Mouse (Mus musculus) CD4-positive helper T cell, adult 2 months (primary cell): ENCODE data around the gene Slc2a3.
"Not testable (repeated sequence)": the region's sequence is repeated elsewhere in the genome, so short reads cannot be mapped to it uniquely, and the experiment has no call there.

ENCODE experiments used
- DNase-seq: peaks from one replicate; pipeline ENCODE4 v3.0.0-alpha.2; 2012; ENCODE audit warnings: low read depth, missing footprints, low spot score

Slc2a3 gene

DNA sequence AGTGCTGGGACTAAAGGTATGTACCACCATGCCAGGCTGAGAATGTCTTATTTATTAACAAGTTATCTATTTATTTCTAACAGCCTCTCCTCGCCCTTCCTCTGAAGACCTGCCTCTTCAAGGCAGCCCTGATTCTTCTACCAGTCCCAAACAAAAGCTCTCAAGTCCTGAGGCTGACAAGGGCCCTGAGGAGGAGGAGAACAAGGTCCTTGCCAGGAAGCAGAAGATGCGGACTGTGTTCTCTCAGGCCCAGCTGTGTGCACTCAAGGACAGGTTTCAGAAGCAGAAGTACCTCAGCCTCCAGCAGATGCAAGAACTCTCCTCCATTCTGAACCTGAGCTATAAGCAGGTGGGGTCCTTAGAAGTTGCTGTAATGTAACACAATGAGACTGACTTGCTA lies 90.0 kb downstream of the Slc2a3 start:
- no peak for DNase-seq

DNA sequence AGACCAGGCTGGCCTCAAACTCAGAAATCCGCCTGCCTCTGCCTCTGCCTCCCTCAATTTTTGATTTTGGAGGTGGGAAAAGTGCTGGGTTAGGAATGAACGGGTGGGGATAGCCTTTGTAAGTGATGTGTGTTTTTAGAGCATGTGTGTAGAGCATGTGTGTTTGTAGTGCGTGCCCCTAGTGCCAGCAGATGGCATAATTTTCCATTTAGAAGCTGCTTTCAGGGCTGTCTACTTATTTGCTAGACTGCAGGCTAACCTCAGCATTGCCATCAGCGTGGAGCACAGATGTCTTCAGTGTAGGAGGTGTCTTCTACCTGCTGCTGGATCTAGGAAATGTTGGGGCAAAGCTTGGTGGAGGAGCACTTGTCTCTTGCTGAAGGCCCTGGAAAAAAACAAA lies 92.6 kb downstream of the Slc2a3 start:
- no peak for DNase-seq

DNA sequence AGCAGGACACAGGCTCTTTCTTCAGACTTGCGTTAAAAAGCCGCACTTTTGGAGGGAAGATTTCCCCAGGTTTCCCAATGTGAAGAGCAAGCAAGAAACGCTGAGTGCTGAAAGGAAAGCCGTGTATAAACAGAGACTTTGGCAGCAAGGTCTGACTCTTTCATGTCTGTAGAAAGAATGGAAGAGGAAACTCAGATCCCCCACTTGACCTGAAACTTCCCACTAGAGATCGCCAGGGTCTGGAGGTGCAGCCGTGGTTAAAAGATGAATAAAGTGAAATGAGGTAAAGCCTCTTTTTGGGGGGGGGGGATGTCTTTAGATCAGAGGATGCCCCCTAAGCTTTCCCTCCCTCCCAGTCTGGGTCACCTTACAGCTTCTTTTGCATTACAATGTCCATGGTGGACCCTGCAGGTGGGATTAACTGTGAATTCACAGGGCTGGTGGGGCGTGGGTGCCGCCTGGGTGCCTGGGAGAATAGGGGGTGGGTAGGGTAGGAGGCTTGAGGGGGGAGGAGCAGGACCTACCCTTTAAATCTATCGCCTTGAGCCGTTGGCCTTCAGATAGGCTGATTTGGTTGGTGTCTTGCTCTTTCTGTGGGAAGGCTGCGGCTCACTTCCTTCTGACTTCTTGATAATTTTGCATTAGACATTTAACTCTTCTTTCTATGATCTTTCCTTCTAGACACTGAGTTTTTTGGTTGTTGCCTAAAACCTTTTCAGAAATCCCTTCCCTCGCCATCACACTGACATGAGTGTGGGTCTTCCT lies 94.2 kb downstream of the Slc2a3 start, which contains the start of gene Nanog:
TSS of gene Nanog (plus strand) at position 454 of the 765 bp plus-strand sequence.
- DNase-seq = no peak

DNA sequence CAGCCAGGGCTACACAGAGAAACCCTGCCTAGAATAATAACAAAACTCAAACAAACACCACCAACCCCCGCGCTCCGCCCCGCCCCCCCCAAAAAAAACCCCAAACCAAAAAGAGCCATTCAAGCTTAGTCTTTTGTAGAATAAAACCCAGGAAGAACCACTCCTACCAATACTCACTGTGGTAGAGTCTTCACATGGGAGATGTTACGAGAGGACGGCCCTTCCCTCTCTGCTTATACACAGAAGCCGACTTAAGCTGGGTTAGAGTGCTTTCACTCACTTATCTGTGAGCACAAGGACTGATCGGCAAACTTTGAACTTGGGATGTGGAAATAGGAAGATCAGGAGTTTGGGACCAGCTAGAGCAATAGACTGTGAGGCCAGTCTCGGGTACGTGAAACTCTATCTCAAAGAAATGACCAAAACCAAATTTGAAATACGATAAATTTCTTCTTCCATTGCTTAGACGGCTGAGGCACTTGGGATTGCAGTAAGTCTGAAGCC lies 95.1 kb downstream of the Slc2a3 start:
- no peak for DNase-seq

DNA sequence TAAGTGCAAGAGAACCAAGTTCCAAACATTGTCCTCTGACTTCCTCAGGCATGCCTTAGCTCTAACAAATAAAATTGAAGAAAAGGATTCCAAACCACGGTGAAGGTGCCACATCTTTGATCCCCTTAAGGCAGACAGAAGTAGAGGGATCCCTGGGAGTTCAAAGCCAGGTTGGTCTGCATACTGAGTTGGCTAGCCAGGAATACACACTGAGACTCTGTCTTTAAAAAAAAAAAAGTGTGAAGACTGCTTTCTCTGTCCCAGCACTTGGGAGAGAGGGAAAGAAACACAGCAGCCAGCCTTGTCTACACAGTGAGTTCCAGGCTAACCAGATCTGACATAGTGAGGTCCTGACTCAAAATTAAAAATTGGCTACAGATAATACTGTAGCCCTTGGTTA lies 97.7 kb downstream of the Slc2a3 start:
- DNase-seq = no peak

DNA sequence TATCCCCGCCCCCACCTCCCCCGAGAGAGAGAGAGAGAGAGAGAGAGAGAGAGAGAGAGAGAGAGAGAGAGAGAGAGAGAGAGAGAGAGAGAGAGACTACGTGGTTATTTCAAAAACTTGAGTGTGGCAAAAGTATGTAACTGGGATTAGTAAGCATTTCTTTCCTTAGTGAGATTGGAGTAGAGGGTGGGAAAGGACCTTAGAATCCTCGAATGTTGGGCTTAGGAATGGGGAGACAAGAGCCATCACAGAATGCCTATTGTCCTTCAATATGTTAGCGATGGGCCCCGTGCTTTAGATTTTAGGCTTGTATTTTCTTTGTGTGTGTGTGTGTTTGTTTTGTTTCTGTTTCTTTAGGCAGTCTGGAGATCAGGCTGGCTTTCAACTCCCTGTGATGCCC lies 98.2 kb downstream of the Slc2a3 start:
- no peak for DNase-seq

DNA sequence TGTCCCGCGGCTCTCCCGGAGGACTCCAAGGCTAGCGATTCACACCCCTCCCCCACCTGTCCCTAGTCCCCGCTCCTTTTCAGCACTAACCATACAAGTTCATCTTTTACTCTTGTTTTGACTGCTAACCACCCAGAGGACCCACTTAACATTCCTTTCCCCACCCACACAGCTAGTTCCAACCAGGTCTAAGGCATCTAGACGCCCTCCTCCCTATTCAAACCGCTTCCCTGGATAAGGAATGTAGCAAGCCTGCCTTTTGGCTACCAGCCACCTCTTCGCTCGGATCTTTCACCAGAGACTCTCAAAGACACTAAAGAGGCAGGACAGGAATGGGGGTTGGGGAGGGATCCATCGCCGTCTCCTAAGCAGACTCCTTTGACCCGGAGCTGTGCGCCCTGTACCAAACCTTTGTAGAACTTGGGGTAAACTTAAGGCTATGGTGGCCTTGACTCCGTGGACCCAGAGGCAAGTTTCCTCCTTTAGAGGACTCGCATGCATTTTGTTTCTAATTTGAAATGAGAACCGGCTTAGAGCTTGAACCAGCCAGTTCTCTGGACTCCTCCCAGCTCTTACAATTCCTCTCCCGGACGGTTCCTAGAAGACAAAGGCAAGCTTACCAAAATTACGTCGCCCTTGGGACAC lies 98.8 kb downstream of the Slc2a3 start:
- DNase-seq = no peak

DNA sequence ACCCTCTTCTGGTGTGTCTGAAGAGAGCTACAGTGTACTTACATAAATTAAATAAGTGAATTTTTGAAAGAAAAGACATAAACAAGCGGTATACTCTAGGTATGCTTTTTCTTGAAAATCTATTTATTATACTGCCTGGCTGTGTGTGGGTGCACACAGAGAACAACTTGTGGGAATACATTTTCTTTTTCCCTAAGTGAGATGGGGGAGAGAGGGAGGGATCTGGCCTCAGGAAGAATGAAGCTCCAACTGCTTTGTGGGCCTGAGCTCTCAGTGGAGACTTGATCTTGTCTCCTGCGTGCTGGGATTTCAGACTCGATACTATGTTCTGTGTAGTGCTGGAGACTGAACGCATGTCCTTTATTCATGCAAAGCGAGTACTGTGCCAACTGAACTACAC lies 99.6 kb downstream of the Slc2a3 start:
- no peak for DNase-seq

DNA sequence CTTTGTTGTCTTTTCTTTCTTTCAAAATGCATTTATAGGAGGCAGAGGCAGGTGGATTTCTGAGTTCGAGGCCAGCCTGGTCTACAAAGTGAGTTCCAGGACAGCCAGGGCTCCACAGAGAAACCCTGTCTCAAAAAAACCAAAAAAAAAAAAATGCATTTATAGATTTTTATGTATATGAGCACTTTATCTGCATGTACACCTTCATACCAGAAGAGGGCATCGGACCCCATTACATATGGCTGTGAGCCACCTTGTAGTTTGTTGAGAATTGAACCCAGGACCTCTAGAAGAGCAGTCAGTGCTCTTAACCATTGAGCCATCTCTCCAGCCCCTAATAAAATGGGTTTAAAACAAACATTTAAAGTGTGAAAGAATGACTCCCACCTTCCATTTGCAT lies 101.8 kb downstream of the Slc2a3 start:
- DNase-seq = not testable (repeated sequence)

DNA sequence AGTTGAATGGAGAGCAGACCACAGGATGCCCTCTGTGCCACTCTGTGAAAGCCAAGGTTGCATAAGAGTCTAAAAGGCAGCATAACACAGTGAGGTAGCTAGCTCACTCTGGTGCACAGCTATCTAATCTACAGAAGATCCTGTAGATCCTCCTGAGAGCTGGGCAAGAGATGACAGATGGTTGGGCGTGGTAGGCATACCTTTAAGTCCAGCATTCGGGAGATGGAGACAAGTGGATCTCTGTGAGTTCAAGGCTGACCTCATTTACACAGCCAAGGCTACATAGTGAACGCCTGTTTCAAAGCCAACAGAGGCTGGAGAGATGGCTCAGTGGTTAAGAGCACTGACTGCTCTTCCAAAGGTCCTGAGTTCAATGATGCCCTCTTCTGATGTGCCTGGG lies 106.0 kb downstream of the Slc2a3 start:
- DNase-seq = no peak

DNA sequence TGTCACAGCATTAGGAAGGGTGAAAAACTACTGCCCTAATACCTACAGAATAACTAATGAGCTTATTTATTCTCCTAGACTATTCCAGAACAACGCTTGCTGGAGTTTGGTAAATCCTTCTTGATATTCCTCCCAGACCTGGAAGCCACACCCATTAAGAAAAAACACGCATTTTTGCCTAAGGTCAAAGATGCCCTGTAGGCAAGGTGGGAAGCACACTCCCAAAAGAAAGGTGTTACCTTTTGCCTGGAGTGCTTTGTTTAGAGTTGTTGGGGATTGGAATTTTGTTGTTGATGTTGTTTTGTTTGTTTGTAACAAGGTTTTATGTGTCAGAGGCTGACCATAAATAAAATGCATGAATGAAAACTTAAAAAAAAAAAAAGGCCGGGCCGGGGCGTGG lies 111.4 kb downstream of the Slc2a3 start:
- DNase-seq = no peak

DNA sequence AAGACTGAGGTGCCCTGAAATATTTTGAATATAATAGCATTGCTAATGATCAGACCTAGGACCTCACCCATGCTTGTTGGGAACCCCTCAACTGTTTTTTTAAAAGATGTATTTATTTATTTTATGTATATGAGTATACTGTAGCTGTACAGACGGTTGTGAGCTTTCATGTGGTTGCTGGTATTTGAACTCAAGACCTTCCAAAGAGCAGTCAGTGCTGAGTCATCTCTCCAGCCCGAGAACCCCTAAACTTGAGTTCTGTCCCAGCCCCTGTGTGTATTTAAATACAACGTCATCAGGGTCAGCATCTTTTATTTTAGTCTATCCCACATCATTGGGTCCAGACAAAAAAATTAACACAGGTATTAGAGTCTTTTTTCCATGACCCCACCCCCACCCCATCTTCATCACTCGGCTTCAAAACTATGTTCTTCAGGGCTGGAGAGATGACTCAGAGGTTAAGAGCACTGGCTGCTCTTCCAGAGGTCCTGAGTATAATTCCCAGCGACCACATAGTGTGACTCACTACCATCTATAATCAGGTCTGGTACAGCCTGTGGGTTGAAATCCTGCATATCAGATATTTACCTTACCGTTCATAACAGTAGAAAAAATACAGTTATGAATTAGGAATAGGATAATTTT lies 111.9 kb downstream of the Slc2a3 start:
- no peak for DNase-seq

DNA sequence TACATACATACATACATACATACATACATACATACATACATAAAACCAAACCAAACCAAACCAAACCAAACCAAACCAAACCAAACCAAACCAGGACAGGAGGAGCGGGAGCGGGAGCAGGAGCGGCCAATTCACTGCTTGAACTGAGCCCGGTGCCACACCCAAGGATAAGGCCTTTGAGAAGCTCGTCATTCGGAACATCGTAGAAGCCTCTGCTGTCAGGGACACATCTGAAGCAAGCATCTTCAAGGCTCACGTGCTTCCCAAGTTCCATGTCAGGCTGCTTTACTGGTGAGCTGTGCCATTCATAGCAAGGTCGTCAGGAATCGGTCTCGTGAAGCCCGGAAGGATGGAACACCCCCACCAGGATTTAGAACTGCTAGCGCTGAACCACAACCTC lies 114.7 kb downstream of the Slc2a3 start:
- no peak for DNase-seq

DNA sequence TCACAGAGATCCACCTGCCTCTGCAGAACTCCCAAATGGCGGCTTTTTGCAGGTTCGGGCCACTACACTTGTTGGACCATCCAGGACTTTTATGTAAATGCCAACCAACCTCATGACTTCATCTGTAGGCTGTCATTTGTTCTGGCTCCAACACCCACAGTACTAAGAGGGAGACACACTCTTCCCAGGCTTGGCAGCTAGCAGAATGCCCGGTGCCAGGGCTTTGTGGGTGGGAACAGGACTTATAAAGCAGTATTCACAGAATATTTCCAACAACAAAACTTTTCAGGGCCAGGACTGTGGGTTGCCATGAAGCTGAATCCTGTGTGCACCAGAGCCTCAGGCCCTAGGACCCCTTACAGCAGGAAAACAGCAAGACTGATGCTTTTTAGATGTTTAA lies 118.8 kb downstream of the Slc2a3 start:
- DNase-seq = no peak
